Mouse (Mus musculus) heart, embryonic 12.5 days (tissue): ENCODE measurements at regions not wholly inside any gene's neighbourhood (a gene's known extent, or its start where the extent isn't known, plus 50 kb on each side); places are given as distances from the start of the nearest gene placed in this dataset.

Source experiments
- ATAC-seq: fragments of 200-750 bp; cut with Nextera tagmentation; 2 replicates; pipeline ENCODE4 v1.8.0; 2017; ENCODE audit warnings: moderate TSS enrichment, moderate library complexity; ENCODE audit not compliant: insufficient number of reproducible peaks, low FRiP score
- H3K27ac ChIP-seq: fragments of 300-500 bp; sonication (generic); 2 replicates; pipeline ENCODE4 v1.5.1; 2016; ENCODE audit warnings: mild to moderate bottlenecking, moderate library complexity; ENCODE audit not compliant: poor library complexity, severe bottlenecking
- H3K27me3 ChIP-seq: fragments of 300-500 bp; sonication (generic); replicated peaks from 2 replicates; pipeline ENCODE4 v1.6.1; 2016; ENCODE audit warnings: mild to moderate bottlenecking, moderate library complexity
- H3K36me3 ChIP-seq: fragments of 300-500 bp; sonication (generic); 2 replicates; pipeline ENCODE4 v1.6.1; 2016; ENCODE audit warnings: mild to moderate bottlenecking, moderate library complexity
- H3K4me1 ChIP-seq: fragments of 300-500 bp; sonication (generic); replicated peaks from 2 replicates; pipeline ENCODE4 v1.6.1; 2016; ENCODE audit warnings: mild to moderate bottlenecking
- H3K4me2 ChIP-seq: fragments of 300-500 bp; sonication (generic); 2 replicates; pipeline ENCODE4 v1.6.1; 2016; ENCODE audit warnings: mild to moderate bottlenecking, moderate library complexity
- H3K4me3 ChIP-seq: fragments of 300-500 bp; sonication (generic); 2 replicates; pipeline ENCODE4 v1.5.1; 2016; ENCODE audit warnings: mild to moderate bottlenecking
- H3K9ac ChIP-seq: fragments of 300-500 bp; sonication (generic); 2 replicates; pipeline ENCODE4 v1.6.1; 2016; ENCODE audit warnings: mild to moderate bottlenecking, moderate library complexity
- H3K9me3 ChIP-seq: fragments of 300-500 bp; sonication (generic); replicated peaks from 2 replicates; pipeline ENCODE4 v1.6.1; 2016; ENCODE audit warnings: mild to moderate bottlenecking, moderate library complexity
- WGBS: fragments of 180-500 bp; shearing (Covaris S2); methylation state at CpG from one replicate; pipeline ENCODE4 v1.1.7; 2016; 5-methylcytosine and 5-hydroxymethylcytosine counted together

GRCm38 (mm10) chr4:34274316-34274715 lies 224.3 kb upstream of the Spaca1 start:
- H3K27ac ChIP-seq, result no peak overlapping the region
- no peak for ATAC-seq
- no peaks in the 10 kb centered on the region for H3K9me3 ChIP-seq
- WGBS, result 63% methylated on average over 3 of the region's 3 CpGs
- no peak overlapping the region for H3K9ac ChIP-seq
- H3K4me3 ChIP-seq, result no peak overlapping the region
- no peak overlapping the region for H3K4me2 ChIP-seq
- H3K27me3 ChIP-seq, result no peaks in the 10 kb centered on the region
- peaks cover 6% of the 10 kb centered on the region for H3K4me1 ChIP-seq
- no peaks in the 10 kb centered on the region for H3K36me3 ChIP-seq

DNA sequence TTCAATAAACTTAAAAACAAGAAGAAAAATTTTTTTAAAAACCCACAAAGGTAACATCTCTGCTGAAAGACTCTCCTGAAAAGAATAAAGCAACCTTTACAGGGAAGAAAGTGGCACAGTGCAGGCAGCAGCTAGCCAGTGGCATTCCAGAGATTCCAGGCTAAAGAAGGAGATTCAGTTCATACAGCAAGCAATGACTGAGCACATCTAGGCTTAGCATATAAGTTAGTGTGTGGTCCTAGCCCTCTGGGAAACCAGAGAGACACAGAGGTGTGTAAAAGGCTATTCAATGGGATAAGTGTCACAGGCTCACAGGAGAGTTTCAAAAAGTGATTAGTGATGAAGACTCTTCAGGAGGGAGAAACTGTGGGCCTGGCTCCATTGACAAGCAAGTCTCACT lies 225.4 kb upstream of the Spaca1 start:
- Histone ChIP-seq H3K4me2 (no peak overlapping the region), H3K36me3 (no peaks in the 10 kb centered on the region), H3K27me3 (no peaks in the 10 kb centered on the region), H3K4me3 (no peak overlapping the region), H3K27ac (no peak overlapping the region), H3K4me1 (peaks cover 6% of the 10 kb centered on the region), H3K9me3 (no peaks in the 10 kb centered on the region), H3K9ac (no peak overlapping the region)
- ATAC-seq, result no peak

GRCm38 (mm10) chr4:34302504-34303108 lies 248.1 kb upstream of the Akirin2 start:
- H3K36me3 ChIP-seq, result no peaks in the 10 kb centered on the region
- ATAC-seq, result no peak
- H3K9me3 ChIP-seq, result no peaks in the 10 kb centered on the region
- H3K4me2 ChIP-seq, result no peak overlapping the region
- no peaks in the 10 kb centered on the region for H3K27me3 ChIP-seq
- WGBS, result 49% methylated on average over 4 of the region's 4 CpGs
- H3K4me1 ChIP-seq, result no peaks in the 10 kb centered on the region
- no peak overlapping the region for H3K27ac ChIP-seq
- H3K4me3 ChIP-seq, result no peak overlapping the region
- no peak overlapping the region for H3K9ac ChIP-seq

DNA sequence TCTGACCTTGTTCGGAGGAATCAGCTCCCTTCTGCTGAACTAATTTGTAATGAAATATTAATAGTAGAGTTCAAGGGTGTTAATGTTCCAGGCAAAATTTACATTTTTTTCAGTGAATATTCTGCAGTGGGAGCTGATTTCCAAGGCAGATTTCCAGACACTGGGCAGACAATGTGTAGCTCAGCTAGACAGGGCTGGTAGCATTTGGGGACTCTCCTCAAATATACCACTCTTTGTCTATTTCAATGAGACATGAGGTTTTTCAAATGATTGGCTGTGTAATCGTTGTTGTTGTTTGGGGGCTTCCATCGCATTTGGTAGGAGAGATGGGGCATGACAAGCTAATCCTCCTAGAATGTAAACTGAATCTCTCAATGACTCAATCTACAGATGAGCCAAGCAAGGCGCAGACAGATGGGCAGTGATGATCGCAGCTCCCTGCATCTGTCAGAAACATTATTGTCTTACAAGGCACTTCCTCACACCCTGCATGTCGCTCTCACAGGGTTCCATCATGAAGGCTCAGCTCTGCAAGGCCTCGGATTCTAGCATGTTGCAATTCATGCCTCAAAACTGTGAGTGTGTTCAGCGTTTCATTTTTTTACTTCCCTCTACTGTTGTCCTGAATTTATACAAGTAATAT lies 241.7 kb upstream of the Akirin2 start:
- ATAC-seq, result no peak
- 75% methylated on average over 8 of the region's 8 CpGs for WGBS
- no peak overlapping the region for H3K9ac ChIP-seq

GRCm38 (mm10) chr4:34310061-34310642 lies 240.6 kb upstream of the Akirin2 start:
- ATAC-seq, result no peak
- 45% methylated on average over 5 of the region's 5 CpGs for WGBS

More for the DNA sequence above, 241.7 kb upstream of the Akirin2 start:
- no peaks in the 10 kb centered on the region for H3K4me1 ChIP-seq
- H3K4me2 ChIP-seq, result no peak overlapping the region
- H3K36me3 ChIP-seq, result no peaks in the 10 kb centered on the region
- H3K4me3 ChIP-seq, result no peak overlapping the region
- no peak overlapping the region for H3K27ac ChIP-seq
- H3K27me3 ChIP-seq, result no peaks in the 10 kb centered on the region
- H3K9me3 ChIP-seq, result peaks cover under 1% of the 10 kb centered on the region; the same call in 1 of the 2 replicates

DNA sequence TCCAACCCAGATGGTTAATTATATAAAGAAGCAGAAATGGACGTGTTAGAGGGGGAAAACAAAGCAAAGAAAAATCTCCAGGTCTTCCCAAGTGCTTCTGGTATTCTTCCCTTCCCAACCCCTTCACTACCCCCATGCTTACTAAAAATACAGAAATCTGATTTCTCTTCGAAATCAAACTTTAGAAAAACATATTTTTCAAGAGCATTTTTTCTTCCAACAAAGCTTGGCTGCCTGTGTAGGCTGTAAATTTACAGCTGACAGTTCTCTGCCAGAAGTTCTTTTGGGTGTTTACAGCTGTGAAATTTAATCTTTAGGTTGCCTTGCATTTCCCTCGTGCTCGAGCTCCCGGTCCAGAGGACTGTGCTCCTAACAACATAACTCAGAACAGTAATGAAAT lies 234.9 kb upstream of the Akirin2 start:
- H3K36me3 ChIP-seq, result no peaks in the 10 kb centered on the region
- H3K9me3 ChIP-seq, result peaks cover 7% of the 10 kb centered on the region
- no peak overlapping the region for H3K4me3 ChIP-seq
- no peaks in the 10 kb centered on the region for H3K4me1 ChIP-seq
- 61% methylated on average over 5 of the region's 5 CpGs for WGBS
- H3K4me2 ChIP-seq, result no peak overlapping the region
- no peak overlapping the region for H3K27ac ChIP-seq
- no peak for ATAC-seq
- H3K9ac ChIP-seq, result no peak overlapping the region
- no peaks in the 10 kb centered on the region for H3K27me3 ChIP-seq

More at GRCm38 (mm10) chr4:34310061-34310642, 240.6 kb upstream of the Akirin2 start:
- no peak overlapping the region for H3K27ac ChIP-seq
- H3K27me3 ChIP-seq, result no peaks in the 10 kb centered on the region
- peaks cover 7% of the 10 kb centered on the region for H3K9me3 ChIP-seq
- H3K36me3 ChIP-seq, result no peaks in the 10 kb centered on the region
- H3K4me2 ChIP-seq, result no peak overlapping the region
- no peak overlapping the region for H3K9ac ChIP-seq
- no peak overlapping the region for H3K4me3 ChIP-seq
- H3K4me1 ChIP-seq, result no peaks in the 10 kb centered on the region

DNA sequence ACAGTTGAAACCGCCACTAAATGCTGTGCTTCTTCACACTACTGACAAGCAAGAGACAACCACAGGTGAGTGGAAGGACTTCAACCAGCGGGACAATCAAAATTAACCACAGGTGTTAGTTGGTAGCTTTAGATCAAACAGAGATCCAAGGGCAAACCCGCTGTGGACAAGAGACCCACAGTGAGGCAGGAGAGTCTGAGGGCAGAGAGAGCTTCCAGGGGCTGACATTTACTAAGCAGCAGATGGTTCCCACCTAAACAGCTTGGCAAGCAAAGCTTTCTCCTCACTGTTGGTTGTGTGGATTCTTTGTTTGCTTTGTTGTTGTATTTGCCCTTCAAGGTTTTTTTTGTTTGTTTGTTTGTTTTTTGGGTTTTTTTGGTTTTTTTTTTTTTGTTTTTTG lies 227.9 kb upstream of the Akirin2 start:
- WGBS, result 45% methylated on average over 3 of the region's 3 CpGs

DNA sequence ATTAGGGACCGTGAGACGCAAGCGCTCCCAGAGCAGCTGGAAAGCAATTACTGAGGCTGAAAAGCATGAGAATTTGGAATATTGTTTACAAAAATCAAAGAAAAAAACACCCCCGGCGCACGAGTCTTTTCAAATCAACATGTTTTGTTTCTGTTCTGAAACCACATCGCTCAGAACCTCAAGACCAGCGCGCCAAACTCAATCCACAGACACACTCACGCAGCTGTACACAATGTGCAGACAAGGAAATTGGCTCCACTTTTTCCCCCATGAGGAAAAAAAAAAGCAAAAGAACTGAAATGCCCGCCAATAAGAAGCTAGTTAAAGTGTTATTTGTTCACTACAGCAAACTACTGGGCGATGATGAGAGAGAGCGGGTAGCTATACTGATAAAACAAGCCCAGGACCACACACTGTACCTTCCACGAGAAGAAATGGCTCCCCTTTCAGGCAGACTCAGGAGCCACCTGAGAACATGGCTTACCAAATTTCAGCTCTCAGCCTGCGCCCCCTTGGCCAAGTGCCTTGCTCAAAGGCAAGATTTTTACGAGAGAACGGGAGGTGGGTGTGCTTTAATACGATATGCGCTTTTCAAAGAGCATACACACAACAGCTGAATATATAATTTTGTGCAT lies 222.5 kb upstream of the Akirin2 start:
- no peak for ATAC-seq
- H3K4me3 ChIP-seq, result no peak overlapping the region
- 64% methylated on average over 19 of the region's 19 CpGs for WGBS

More for the DNA sequence above, 227.9 kb upstream of the Akirin2 start:
- H3K4me3 ChIP-seq, result no peak overlapping the region
- ATAC-seq, result no peak
- H3K36me3 ChIP-seq, result no peaks in the 10 kb centered on the region
- no peak overlapping the region for H3K27ac ChIP-seq
- no peaks in the 10 kb centered on the region for H3K27me3 ChIP-seq
- H3K9me3 ChIP-seq, result no peaks in the 10 kb centered on the region
- no peak overlapping the region for H3K9ac ChIP-seq
- 0 out of 2 replicates have a peak, but pooled peaks cover 4% of the 10 kb centered on the region for H3K4me1 ChIP-seq
- no peak overlapping the region for H3K4me2 ChIP-seq

GRCm38 (mm10) chr4:34336971-34337797 lies 213.6 kb upstream of the Akirin2 start:
- WGBS, result 30% methylated on average over 14 of the region's 14 CpGs
- Histone ChIP-seq H3K9ac (no peak overlapping the region), H3K9me3 (peaks cover 3% of the 10 kb centered on the region; the same call in 1 of the 2 replicates), H3K4me3 (peak overlapping the region; percentile 4; the same call in 1 of the 2 replicates), H3K36me3 (no peaks in the 10 kb centered on the region), H3K4me1 (peaks cover 11% of the 10 kb centered on the region), H3K27ac (no peak overlapping the region), H3K4me2 (peak overlapping the region; percentile 59), H3K27me3 (no peaks in the 10 kb centered on the region)
- no peak for ATAC-seq

More for the DNA sequence above, 222.5 kb upstream of the Akirin2 start:
- 0 out of 2 replicates have a peak overlapping the region, but pooled peaks have one; percentile 10 for H3K4me2 ChIP-seq
- no peaks in the 10 kb centered on the region for H3K27me3 ChIP-seq
- H3K27ac ChIP-seq, result no peak overlapping the region
- no peaks in the 10 kb centered on the region for H3K36me3 ChIP-seq
- H3K4me1 ChIP-seq, result 0 out of 2 replicates have a peak, but pooled peaks cover 7% of the 10 kb centered on the region
- H3K9me3 ChIP-seq, result no peaks in the 10 kb centered on the region
- no peak overlapping the region for H3K9ac ChIP-seq

DNA sequence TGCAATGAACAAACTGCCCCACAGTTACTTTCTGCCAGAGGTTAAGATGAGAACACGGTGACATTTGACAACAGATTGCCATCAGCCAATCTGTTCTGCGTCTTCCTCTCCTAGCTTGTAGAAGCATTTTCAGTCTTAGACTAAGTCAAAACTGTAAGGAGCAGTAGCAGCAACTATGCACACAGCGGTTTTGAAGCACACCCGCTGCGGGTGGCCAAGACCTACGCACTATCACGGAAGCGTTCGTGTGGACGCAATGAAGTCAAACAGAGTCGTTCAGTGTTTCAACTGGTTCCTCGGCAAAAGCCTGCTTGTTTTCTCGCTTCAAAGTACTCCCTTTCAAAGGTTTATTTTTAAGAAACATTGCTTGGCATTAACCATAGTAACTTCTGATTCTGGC lies 212.9 kb upstream of the Akirin2 start:
- H3K27ac ChIP-seq, result no peak overlapping the region
- no peak for ATAC-seq
- peak overlapping the region; percentile 59 for H3K4me2 ChIP-seq
- H3K36me3 ChIP-seq, result no peaks in the 10 kb centered on the region
- peaks cover 3% of the 10 kb centered on the region; the same call in 1 of the 2 replicates for H3K9me3 ChIP-seq
- no peaks in the 10 kb centered on the region for H3K27me3 ChIP-seq
- peaks cover 11% of the 10 kb centered on the region for H3K4me1 ChIP-seq
- WGBS, result 64% methylated on average over 13 of the region's 13 CpGs
- no peak overlapping the region for H3K4me3 ChIP-seq
- no peak overlapping the region for H3K9ac ChIP-seq
